Mouse (Mus musculus): Measurements from ENCODE around the gene Hoxb5.

The Hoxb5 gene

DNA sequence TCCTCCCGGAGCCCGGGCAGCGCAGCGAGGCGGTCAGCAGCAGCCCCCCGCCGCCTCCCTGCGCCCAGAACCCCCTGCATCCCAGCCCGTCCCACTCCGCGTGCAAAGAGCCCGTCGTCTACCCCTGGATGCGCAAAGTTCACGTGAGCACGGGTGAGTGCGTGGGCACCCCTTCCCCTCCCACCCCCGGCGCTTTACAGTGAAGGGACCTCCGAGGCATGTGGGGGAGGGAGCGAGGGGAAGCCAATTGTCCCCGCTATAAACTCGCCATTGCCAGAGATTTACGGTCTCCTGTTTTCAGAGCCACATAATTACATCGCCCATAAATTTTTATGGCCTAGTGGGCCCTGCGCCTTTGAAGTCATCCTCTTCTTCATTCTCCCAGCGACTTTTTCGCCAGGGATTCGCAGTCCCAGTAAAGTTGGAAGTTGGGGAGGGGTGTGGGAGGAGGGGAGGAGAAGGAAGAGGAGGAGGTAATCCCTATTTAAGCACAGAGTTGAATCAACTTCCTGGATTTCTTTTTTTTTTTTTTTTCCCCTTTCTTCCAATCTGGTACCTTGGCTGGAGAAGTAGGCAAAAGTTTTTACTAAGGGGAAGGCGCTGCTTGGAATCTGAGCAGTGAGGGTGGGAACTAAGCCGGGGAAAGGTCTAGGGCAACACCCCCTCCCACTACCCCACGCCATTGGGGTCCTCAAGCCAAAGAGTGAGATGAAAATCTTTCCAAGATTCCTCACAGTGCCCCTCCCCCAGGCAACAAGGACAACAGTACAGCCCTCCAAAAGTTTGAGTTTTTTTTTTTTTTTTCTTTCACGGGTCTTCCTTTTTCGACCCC lies 16.2 kb downstream of the Hoxb5 start:
- no peak for DNase-seq (ENCODE audit: low spot score)

DNA sequence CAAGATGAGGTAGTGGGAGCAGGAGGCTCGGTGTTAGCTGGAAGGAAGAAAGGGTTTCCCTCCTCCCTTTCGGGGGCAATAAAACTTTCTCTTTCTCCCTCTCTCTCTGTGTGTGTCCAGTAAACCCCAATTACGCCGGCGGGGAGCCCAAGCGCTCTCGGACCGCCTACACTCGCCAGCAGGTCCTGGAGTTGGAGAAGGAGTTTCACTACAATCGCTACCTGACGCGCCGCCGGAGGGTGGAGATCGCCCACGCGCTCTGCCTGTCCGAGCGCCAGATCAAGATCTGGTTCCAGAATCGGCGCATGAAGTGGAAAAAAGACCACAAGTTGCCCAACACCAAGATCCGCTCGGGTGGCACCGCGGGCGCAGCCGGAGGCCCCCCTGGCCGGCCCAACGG lies 16.8 kb downstream of the Hoxb5 start:
- no peak for DNase-seq (ENCODE audit: low spot score)

- no peak for DNase-seq (ENCODE audit: low spot score)
These were observed 17.6 kb downstream of the Hoxb5 start for GRCm38 (mm10) chr11:96320688-96321087.

DNA sequence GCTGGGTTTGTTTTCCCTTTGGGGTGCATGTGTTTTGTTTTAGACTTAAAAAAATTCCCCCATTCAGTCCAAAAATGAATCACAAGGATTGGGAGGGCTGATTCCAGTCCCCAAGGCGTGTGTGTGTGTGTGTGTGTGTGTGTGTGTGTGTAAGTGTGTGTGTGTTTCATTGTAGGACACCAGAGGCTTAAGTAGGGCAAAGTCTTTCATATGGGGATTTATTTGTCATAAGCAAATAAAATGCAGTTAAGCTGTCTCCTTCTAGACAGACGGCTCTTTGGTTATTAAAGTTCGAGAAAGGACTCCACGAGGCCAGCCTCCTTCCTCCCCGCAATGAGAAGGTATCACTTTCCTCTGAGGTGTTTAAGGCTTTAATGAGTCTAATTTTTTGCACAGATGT lies 18.7 kb downstream of the Hoxb5 start:
- DNase-seq (ENCODE audit: low spot score) = no peak

- DNase-seq (ENCODE audit: low spot score) = no peak
These were observed 19.6 kb downstream of the Hoxb5 start for GRCm38 (mm10) chr11:96322738-96323137.

- no peak for DNase-seq (ENCODE audit: low spot score)
These were observed 20.0 kb downstream of the Hoxb5 start, which contains the start of gene Hoxb3 for GRCm38 (mm10) chr11:96323154-96323553. Gene Hoxb3 (plus strand): TSS chr11:96323326.

DNA sequence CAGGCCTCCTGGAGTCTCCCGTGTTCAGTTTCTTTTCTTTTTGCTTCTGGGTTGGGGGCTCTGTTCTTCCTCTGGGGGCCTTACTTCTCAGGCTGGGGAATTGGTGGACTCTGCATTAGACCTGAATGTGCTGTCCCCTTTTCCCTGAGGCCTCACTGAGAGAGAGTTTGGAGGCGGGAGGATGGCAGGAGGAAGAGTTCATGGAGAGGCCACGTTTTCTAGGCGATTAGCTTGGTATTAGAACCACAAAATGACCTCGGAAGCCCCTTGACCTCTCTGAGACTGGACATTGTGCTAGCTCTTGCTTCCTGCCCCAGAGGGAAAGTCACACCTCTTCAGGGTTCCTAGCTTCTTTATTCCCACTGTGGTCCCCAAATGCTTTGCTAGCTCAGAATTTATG lies 21.0 kb downstream of the Hoxb5 start:
- no peak for DNase-seq (ENCODE audit: low spot score)

DNA sequence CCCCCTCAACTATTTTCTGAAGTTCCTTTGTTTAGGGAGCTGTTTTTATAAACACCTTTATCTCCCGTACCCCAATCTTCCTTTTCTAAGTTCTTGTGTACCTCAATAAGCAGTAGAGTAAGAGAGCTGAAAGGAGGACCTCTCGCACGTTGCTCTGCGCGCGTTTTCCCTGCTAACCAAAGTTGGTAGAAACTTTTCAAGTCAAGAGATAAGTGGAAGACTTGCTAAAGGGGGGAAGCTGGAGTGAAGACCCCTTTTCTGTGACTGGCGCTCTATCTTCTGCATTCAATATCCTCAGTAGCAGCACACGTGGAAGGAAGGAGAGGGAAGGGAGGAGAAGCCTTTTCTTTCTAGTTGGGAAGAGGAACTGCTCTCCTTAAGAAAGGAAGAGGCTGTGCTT lies 21.8 kb downstream of the Hoxb5 start:
- no peak for DNase-seq (ENCODE audit: low spot score)

DNA sequence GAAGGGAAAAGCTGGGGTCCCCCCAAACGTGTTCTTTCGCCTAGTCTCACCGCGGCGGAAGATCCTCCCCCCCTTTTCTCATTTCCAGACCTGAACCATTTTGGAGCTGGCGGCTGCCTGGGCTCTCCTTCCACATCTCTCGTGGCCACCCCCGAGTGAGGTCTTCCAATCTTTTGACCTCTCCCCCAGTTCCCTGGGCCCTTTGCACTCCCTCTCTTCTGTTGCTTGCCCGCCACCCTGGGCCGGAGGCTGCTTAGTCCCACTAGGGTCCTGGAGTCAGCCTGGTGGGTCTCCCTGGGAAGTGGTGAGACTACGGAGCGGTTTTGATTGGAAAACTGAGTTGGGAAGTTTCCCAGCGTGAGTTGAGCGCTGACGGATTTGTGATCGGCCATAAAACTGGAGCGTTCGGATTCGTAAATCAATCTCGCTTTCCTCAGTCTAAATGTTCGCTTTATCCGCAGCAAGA lies 22.6 kb downstream of the Hoxb5 start:
- no peak for DNase-seq (ENCODE audit: low spot score)

- no peak for DNase-seq (ENCODE audit: low spot score)
These were observed 23.6 kb downstream of the Hoxb5 start for GRCm38 (mm10) chr11:96326705-96327104.

DNA sequence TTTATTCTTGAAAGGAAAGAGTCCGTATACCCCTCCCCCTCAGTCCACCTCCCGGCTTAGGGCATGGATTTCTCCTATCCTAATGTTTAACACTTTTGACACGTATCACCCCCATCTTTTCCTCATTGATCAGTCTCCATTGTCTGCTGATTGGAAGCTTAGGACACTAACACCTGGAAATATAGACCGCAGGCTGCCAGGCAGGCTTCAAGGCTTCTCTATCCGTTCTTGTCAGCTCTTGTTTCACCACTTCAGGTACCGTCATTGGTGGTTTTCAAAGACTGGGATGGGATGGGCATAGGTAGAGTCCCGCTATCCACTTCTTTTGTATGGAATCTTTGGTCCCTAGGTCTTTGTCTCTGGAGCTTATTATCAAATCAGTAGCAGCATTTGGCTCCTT lies 24.0 kb downstream of the Hoxb5 start:
- no peak for DNase-seq (ENCODE audit: low spot score)

GRCm38 (mm10) chr11:96327750-96328149 lies 24.6 kb downstream of the Hoxb5 start:
- DNase-seq (ENCODE audit: low spot score) = no peak

- no peak for DNase-seq (ENCODE audit: low spot score)
These were observed 25.5 kb downstream of the Hoxb5 start for GRCm38 (mm10) chr11:96328605-96329004.

DNA sequence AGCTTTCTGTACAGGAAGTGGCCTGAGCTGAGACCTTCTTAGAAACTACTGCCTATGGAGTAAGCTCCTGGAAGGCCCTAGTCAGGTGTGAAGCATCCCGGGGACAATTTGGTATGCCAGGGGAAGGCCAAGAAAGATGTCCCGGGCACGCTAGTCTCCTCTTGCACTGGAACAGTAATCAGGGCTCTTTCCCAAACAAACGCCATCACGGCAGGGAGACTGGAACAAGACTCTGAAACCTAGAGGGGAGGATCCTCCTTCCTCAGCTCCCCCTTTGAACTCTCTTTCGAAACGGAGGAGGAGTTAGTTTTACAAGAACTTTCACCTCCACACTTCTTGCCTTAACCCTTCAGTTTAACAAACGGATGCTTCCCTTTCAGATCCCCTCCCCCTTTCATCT lies 29.0 kb downstream of the Hoxb5 start:
- DNase-seq (ENCODE audit: low spot score) = no peak

GRCm38 (mm10) chr11:96332618-96333032 lies 29.5 kb downstream of the Hoxb5 start:
- no peak for DNase-seq (ENCODE audit: low spot score)

- DNase-seq (ENCODE audit: low spot score) = no peak
These were observed 30.3 kb downstream of the Hoxb5 start for GRCm38 (mm10) chr11:96333241-96334001.

DNA sequence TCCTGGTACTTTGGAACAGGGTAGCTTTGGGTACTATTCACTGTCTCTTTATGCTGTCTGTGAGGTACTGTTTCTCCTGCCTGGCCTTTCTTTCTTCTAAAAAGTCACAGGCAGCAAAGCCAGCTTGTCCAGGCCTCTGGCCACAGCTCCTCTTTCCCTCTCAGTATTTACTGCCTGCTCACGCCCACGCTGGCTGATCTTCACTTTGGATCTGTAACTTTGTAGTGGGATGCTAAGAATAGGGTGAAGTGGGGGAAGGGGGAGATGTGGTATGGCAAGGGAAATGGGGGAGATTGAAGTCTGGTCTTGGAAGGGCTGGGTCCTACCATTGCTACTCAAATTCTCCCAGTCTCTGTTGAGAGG lies 30.8 kb downstream of the Hoxb5 start:
- no peak for DNase-seq (ENCODE audit: low spot score)

- no peak for DNase-seq (ENCODE audit: low spot score)
These were observed 31.9 kb downstream of the Hoxb5 start for GRCm38 (mm10) chr11:96334998-96335397.

GRCm38 (mm10) chr11:96336597-96336996 lies 33.5 kb downstream of the Hoxb5 start:
- no peak for DNase-seq (ENCODE audit: low spot score)

GRCm38 (mm10) chr11:96337026-96337425 lies 33.9 kb downstream of the Hoxb5 start:
- no peak for DNase-seq (ENCODE audit: low spot score)

- DNase-seq (ENCODE audit: low spot score) = no peak
These were observed 36.1 kb downstream of the Hoxb5 start for GRCm38 (mm10) chr11:96338957-96339855.

DNA sequence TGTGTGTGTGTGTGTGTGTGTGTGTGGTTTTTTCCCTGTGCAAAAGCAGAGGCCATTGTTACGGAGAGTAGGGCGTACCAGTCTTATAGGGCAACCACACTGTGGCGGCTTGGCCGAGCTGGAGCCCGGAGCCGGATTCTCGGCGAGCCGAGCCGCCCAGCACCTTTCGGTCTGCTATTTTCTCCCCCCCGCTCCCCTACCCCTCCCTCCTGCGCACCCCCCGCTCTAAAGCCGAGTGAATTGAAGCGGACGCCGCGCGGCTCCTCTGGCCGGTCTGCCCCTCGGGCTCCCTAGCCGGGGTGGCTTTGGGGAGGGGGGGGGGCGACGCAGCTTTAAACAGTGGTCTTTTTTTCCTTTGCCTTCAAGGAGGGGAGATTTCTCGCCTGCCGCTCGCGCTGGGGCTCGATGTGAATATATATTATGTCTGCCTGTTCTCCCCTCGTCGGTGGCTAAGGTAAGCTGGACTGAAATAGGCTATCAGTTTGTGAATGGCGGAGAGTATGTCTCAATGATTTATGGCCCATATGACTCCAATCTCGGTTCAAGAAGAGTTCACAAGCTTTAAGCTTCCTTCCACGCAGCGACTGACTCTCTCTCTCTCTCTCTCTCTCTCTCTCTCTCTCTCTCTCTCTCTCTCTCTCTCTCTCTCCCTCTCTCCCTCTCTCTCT lies 37.7 kb downstream of the Hoxb5 start:
- DNase-seq (ENCODE audit: low spot score) = no peak
